Mouse (Mus musculus): ENCODE data around the gene Traf3ip1. TPM values are rescaled to one million over a fixed set of nuclear protein-coding genes. Genes with fewer than 3 reads are reported as not detected.
A peak's percentile ranks its signal among the peaks of the same experiment; 100 is the strongest.

Traf3ip1 gene
- polyA plus RNA-seq, 1 experiment from 2014 or later, result 8.4 TPM

DNA sequence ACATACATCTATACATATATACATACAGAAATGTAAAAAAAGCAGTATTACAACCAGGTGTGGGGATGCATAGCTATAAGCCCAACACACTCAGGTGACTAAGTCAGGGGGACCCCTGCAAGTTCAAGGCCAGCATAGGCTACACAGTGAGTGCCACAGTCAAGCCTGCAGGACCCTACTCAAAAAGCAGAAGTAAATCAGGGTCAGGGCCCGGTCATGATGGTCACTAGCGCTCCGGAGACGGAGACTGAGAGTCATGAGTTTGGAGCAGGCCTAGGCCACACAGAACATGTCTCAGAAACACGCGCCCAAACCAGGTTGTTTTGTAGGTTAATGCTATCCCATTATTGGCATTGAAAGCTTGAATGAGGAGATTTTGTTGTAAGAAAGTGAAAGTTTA lies 4.1 kb downstream of the Traf3ip1 start:
- no peak overlapping the region for H3K4me2 ChIP-seq
- WGBS, result 92% methylated on average over 6 of the region's 6 CpGs
- peaks cover 3% of the 10 kb centered on the region for H3K36me3 ChIP-seq
- H3K27me3 ChIP-seq (replicated peaks), result no peaks in the 10 kb centered on the region
- no peak for ATAC-seq (ENCODE audit: insufficient read depth, low FRiP score, low read depth)
- no peaks in the 10 kb centered on the region for H3K9me3 ChIP-seq
- no peak overlapping the region for H3K4me3 ChIP-seq (replicated peaks)
- no peak overlapping the region for H3K9ac ChIP-seq
- H3K4me1 ChIP-seq, result peaks cover 14% of the 10 kb centered on the region
- H3K27ac ChIP-seq, result no peak overlapping the region

GRCm38 (mm10) chr1:91504615-91505014 lies 10.2 kb downstream of the Traf3ip1 start:
- no peak overlapping the region for H3K4me2 ChIP-seq
- no peak for ATAC-seq (ENCODE audit: insufficient read depth, low FRiP score, low read depth)
- H3K4me3 ChIP-seq (replicated peaks), result no peak overlapping the region
- WGBS, result 41% methylated on average over 3 of the region's 3 CpGs
- no peaks in the 10 kb centered on the region for H3K9me3 ChIP-seq
- H3K27ac ChIP-seq, result no peak overlapping the region
- H3K9ac ChIP-seq, result no peak overlapping the region
- no peaks in the 10 kb centered on the region for H3K27me3 ChIP-seq (replicated peaks)
- H3K36me3 ChIP-seq, result peaks cover 6% of the 10 kb centered on the region
- H3K4me1 ChIP-seq, result no peaks in the 10 kb centered on the region

DNA sequence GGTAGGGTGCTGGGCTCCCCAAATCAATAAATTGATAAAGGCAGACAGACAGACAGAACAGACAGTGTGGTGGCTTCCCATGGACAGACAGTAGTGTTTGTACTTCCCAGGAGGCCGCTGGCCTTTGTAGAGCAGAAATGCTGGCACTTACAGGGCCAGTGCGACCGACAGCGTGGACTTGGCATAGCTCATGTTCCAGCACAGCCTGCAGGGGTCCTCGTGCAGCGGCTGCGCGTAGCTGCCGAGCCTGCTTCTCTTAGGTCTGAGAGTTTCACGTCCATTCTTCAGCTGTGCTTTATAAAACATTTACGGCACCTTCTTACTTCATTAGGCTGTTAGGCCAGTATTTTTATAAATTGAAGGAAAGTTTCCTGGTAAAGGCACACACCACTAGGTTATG lies 20.5 kb downstream of the Traf3ip1 start:
- no peaks in the 10 kb centered on the region for H3K9me3 ChIP-seq
- peak overlapping the region; percentile 48; the same call in 1 of the 2 replicates for H3K27ac ChIP-seq
- no peak overlapping the region for H3K9ac ChIP-seq
- no peak overlapping the region for H3K4me2 ChIP-seq
- H3K36me3 ChIP-seq, result no peaks in the 10 kb centered on the region
- no peaks in the 10 kb centered on the region for H3K27me3 ChIP-seq (replicated peaks)
- 83% methylated on average over 11 of the region's 11 CpGs for WGBS
- H3K4me3 ChIP-seq (replicated peaks), result no peak overlapping the region
- no peaks in the 10 kb centered on the region for H3K4me1 ChIP-seq
- no peak for ATAC-seq (ENCODE audit: insufficient read depth, low FRiP score, low read depth)

GRCm38 (mm10) chr1:91515642-91516041 lies 21.2 kb downstream of the Traf3ip1 start:
- Histone ChIP-seq H3K4me3 (replicated peaks) (no peak overlapping the region), H3K9ac (no peak overlapping the region), H3K9me3 (no peaks in the 10 kb centered on the region), H3K27ac (peak overlapping the region; percentile 52), H3K4me1 (no peaks in the 10 kb centered on the region), H3K4me2 (no peak overlapping the region), H3K27me3 (replicated peaks) (no peaks in the 10 kb centered on the region), H3K36me3 (0 out of 2 replicates have a peak, but pooled peaks cover 3% of the 10 kb centered on the region)
- 81% methylated on average over 6 of the region's 6 CpGs for WGBS
- ATAC-seq (ENCODE audit: insufficient read depth, low FRiP score, low read depth), result no peak

GRCm38 (mm10) chr1:91523759-91524158 lies 29.3 kb downstream of the Traf3ip1 start:
- Histone ChIP-seq H3K4me1 (no peaks in the 10 kb centered on the region), H3K4me3 (replicated peaks) (no peak overlapping the region), H3K9me3 (no peaks in the 10 kb centered on the region), H3K27ac (no peak overlapping the region), H3K27me3 (replicated peaks) (no peaks in the 10 kb centered on the region), H3K9ac (no peak overlapping the region), H3K36me3 (peaks cover 15% of the 10 kb centered on the region; the same call in 1 of the 2 replicates), H3K4me2 (no peak overlapping the region)
- ATAC-seq (ENCODE audit: insufficient read depth, low FRiP score, low read depth), result 0 out of 2 replicates have a peak, but pooled peaks have one; percentile 68
- 17% methylated on average over 10 of the region's 10 CpGs for WGBS

DNA sequence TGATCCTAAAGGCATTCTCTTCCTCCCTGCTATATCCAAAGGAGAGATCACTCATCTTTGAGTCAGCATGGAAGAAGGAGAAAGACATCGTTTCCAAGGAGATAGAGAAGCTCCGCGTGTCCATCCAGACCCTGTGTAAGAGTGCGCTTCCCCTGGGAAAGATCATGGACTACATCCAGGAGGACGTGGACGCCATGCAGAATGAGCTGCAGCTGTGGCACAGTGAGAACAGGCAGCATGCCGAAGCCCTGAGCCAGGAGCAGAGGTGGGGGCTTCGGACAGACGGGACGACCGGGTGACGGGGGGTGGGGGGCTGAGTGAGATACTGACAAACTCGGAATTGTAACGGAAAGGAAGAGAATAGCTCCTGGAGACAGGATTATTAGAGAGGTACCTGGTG lies 31.4 kb downstream of the Traf3ip1 start:
- Histone ChIP-seq H3K9me3 (no peaks in the 10 kb centered on the region), H3K27me3 (replicated peaks) (no peaks in the 10 kb centered on the region), H3K4me2 (no peak overlapping the region), H3K9ac (no peak overlapping the region), H3K36me3 (peaks cover 11% of the 10 kb centered on the region; the same call in 1 of the 2 replicates), H3K4me1 (no peaks in the 10 kb centered on the region), H3K27ac (no peak overlapping the region), H3K4me3 (replicated peaks) (no peak overlapping the region)
- ATAC-seq (ENCODE audit: insufficient read depth, low FRiP score, low read depth), result no peak
- 90% methylated on average over 14 of the region's 14 CpGs for WGBS

DNA sequence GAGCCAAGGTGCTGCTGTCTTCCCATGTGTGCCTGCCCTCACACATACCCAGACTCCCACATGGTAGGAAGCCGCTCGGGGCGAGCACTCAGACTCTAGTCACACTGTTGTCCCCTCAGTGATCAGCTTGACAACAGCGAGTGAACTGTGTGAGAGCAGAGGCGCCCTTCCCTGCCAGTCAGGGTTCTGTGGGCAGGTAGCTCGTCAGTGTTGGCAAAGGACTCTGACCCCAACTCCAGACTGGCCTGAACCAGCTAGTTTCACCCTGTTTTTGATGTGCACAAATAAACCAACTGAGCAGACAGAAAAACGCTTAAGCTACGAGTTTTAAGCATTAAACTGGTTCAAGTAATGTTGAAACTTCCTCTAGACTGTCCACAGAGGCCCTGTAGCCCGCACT lies 35.7 kb downstream of the Traf3ip1 start:
- H3K4me3 ChIP-seq (replicated peaks), result no peak overlapping the region
- no peaks in the 10 kb centered on the region for H3K9me3 ChIP-seq
- H3K4me1 ChIP-seq, result no peaks in the 10 kb centered on the region
- no peaks in the 10 kb centered on the region for H3K27me3 ChIP-seq (replicated peaks)
- no peak for ATAC-seq (ENCODE audit: insufficient read depth, low FRiP score, low read depth)
- H3K9ac ChIP-seq, result no peak overlapping the region
- no peak overlapping the region for H3K27ac ChIP-seq
- peaks cover 8% of the 10 kb centered on the region; the same call in 1 of the 2 replicates for H3K36me3 ChIP-seq
- WGBS, result 86% methylated on average over 9 of the region's 9 CpGs
- H3K4me2 ChIP-seq, result no peak overlapping the region

DNA sequence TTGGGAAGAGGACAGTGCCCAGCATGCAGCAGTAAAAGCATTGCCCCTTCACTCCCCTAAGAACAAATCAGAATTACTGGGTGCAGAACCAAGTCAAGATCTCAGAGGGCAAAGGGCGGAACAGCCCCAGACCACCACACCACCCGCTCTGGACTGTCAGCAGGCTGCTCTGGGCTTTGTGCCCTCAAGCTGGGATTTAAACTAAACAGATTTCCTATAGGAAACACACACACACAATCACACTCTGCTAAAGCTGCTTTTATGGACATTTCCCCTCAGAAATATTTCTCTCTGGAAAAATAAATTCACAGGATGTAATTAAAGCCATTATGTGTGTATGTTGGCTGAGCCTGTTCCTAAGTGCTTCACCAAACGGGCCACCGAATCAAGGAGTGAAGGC lies 37.8 kb downstream of the Traf3ip1 start:
- Histone ChIP-seq H3K9ac (no peak overlapping the region), H3K36me3 (0 out of 2 replicates have a peak, but pooled peaks cover 3% of the 10 kb centered on the region), H3K27me3 (replicated peaks) (no peaks in the 10 kb centered on the region), H3K4me3 (replicated peaks) (no peak overlapping the region), H3K9me3 (no peaks in the 10 kb centered on the region), H3K4me2 (no peak overlapping the region), H3K4me1 (no peaks in the 10 kb centered on the region), H3K27ac (no peak overlapping the region)
- 83% methylated on average over 4 of the region's 4 CpGs for WGBS
- ATAC-seq (ENCODE audit: insufficient read depth, low FRiP score, low read depth), result no peak

GRCm38 (mm10) chr1:91532892-91533291 lies 38.4 kb downstream of the Traf3ip1 start:
- Histone ChIP-seq H3K4me2 (no peak overlapping the region), H3K9me3 (no peaks in the 10 kb centered on the region), H3K9ac (no peak overlapping the region), H3K36me3 (no peaks in the 10 kb centered on the region), H3K27ac (no peak overlapping the region), H3K4me1 (no peaks in the 10 kb centered on the region), H3K4me3 (replicated peaks) (no peak overlapping the region), H3K27me3 (replicated peaks) (no peaks in the 10 kb centered on the region)
- 82% methylated on average over 5 of the region's 5 CpGs for whole genome bisulfite sequencing
- ATAC-seq (ENCODE audit: insufficient read depth, low FRiP score, low read depth), result no peak

- Histone ChIP-seq H3K4me2 (no peak overlapping the region), H3K9ac (no peak overlapping the region), H3K4me3 (replicated peaks) (no peak overlapping the region), H3K4me1 (no peaks in the 10 kb centered on the region), H3K27ac (no peak overlapping the region), H3K9me3 (no peaks in the 10 kb centered on the region), H3K36me3 (no peaks in the 10 kb centered on the region), H3K27me3 (replicated peaks) (0 out of 2 replicates have a peak, but pooled peaks cover 2% of the 10 kb centered on the region)
- ATAC-seq (ENCODE audit: insufficient read depth, low FRiP score, low read depth), result peak; percentile 85; the same call in 1 of the 2 replicates
- WGBS, result 51% methylated on average over 2 of the region's 2 CpGs
These were observed 39.0 kb downstream of the Traf3ip1 start for GRCm38 (mm10) chr1:91533483-91533882.

- Histone ChIP-seq H3K27me3 (replicated peaks) (0 out of 2 replicates have a peak, but pooled peaks cover 7% of the 10 kb centered on the region), H3K4me3 (replicated peaks) (no peak overlapping the region), H3K9me3 (no peaks in the 10 kb centered on the region), H3K4me1 (no peaks in the 10 kb centered on the region), H3K27ac (no peak overlapping the region), H3K9ac (no peak overlapping the region), H3K4me2 (no peak overlapping the region), H3K36me3 (no peaks in the 10 kb centered on the region)
- no peak for ATAC-seq (ENCODE audit: insufficient read depth, low FRiP score, low read depth)
- 70% methylated on average over 19 of the region's 19 CpGs for WGBS
These were observed 39.7 kb downstream of the Traf3ip1 start for GRCm38 (mm10) chr1:91533961-91534723.

DNA sequence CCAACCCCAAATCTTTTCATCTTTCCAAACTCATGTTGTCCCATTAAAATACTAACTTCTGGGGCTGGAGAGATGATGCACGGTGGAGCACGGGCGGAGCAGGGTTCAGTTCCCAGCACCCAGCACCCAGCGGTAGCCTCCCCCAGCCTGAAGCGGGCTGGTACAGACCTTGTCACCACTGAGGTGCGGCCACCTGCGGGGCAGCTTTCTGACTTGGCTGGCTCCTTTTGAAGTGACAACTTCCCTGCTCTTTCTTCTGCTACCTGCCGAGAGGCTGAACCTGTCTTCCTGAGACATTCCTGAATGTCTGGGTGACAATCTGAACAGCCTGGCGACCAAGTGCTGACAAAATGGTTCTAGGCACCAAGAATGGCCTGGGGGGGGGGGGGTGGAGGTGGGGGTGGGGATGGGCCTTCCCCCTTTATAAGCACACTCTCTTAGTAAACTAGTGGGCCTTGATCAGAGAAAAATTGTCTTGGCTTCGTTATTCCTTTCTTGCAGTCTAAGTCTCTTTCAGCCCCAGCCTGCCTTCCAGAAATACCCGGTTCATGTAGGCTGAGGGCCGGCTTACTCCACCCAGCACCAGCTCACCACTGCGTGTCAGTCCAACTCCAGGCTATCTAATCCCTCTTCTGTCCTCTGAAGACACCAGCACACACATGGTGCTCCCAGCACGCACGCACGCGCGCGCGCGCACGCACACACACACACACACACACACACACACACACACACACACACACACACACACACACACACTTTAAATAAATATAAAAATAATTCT lies 43.5 kb downstream of the Traf3ip1 start:
- H3K4me1 ChIP-seq, result peaks cover 17% of the 10 kb centered on the region
- no peak overlapping the region for H3K9ac ChIP-seq
- H3K4me3 ChIP-seq (replicated peaks), result no peak overlapping the region
- ATAC-seq (ENCODE audit: insufficient read depth, low FRiP score, low read depth), result no peak
- H3K4me2 ChIP-seq, result no peak overlapping the region
- H3K36me3 ChIP-seq, result no peaks in the 10 kb centered on the region
- H3K27me3 ChIP-seq (replicated peaks), result 0 out of 2 replicates have a peak, but pooled peaks cover 7% of the 10 kb centered on the region
- H3K9me3 ChIP-seq, result no peaks in the 10 kb centered on the region
- 34% methylated on average over 22 of the region's 22 CpGs for WGBS
- no peak overlapping the region for H3K27ac ChIP-seq
